Mouse (Mus musculus) bone marrow macrophage, adult 2 months (primary cell): ENCODE measurements at regions not wholly inside any gene's neighbourhood (a gene's known extent, or its start where the extent isn't known, plus 50 kb on each side); places are given as distances from the start of the nearest gene placed in this dataset.

Source experiments
- CTCF ChIP-seq: IDR thresholded peaks from 2 replicates; pipeline ENCODE4 v1.5.1; 2012; ENCODE audit warnings: low read depth, mild to moderate bottlenecking, low read length, moderate library complexity
- POLR2A ChIP-seq: IDR thresholded peaks from 2 replicates; pipeline ENCODE4 v1.6.1; 2012; ENCODE audit warnings: mild to moderate bottlenecking, low read depth, low read length, borderline replicate concordance

- TF ChIP-seq POLR2A (no peak), CTCF (no peak)
Measured at GRCm38 (mm10) chr2:166357824-166358223, 202.4 kb upstream of the Sulf2 start.
